Mouse (Mus musculus) erythroblast, embryonic 14.5 days (primary cell): ENCODE data around the gene Mindy4.

ENCODE experiments used
- GATA1 ChIP-seq: IDR thresholded peaks from 2 replicates; pipeline ENCODE4 v1.6.1; 2012; ENCODE audit warnings: low read length, inconsistent platforms, mixed read lengths
- TAL1 ChIP-seq: IDR thresholded peaks from 3 replicates; pipeline ENCODE4 v1.6.1; 2012; ENCODE audit warnings: low read length, inconsistent platforms, mixed read lengths

GRCm38 (mm10) chr6:55280979-55281378 is 77.8 kb downstream of the Mindy4 start:
- no peak for TF ChIP-seq GATA1
- no peak for TF ChIP-seq TAL1
